Mouse (Mus musculus) urinary bladder, postnatal 25 days (tissue): ENCODE measurements around the gene Mmadhc.

Experiments used
- DNase-seq: peaks from one replicate; pipeline ENCODE4 v3.0.0; 2022; ENCODE audit warnings: low spot score

Mmadhc gene

DNA sequence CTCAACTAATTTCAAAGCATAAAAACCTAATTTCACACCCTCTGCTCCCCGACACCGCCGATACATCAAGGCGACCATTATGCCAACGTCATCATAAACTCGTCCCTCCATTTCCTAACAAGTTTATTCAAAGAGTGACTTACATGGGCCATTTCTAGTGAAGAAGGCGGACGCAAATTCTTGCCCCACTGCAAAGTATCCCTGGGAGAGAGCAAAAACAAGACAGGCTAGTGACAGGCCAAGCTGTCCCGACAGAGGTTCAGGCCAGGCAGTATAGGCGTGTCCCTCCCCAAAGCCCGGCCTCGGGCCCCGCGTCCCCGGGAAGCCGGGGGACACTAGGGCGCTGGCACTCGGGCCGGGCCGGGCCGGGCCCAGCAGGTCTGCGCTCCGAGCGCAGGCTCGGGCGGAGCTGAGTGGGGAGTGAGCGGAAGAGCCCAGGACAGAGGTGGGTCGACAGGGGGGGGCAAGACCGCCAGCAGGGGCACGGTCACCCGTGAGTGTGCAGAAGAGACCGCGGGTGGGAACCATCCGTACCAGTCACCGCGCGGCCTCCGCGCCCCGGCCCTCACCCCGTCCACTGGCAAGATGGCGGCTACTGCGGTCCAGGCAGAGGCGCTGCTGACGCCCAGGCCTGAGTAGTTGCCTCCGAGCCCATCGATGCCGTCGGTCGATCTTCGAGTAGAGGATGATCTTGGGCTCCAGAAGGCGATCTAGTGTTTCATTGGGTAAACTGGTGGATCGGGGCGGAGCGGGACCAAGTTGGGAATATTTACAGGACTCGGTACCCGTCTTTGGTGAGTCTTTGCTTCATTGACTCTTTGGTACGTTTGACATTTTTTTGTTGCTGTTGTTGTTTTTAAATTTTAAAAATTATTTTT is at the start of gene Mmadhc:
Gene Mmadhc, minus strand, starts transcription at position 693 of the 878 bp plus-strand sequence.
- peak; percentile 90 for DNase-seq

DNA sequence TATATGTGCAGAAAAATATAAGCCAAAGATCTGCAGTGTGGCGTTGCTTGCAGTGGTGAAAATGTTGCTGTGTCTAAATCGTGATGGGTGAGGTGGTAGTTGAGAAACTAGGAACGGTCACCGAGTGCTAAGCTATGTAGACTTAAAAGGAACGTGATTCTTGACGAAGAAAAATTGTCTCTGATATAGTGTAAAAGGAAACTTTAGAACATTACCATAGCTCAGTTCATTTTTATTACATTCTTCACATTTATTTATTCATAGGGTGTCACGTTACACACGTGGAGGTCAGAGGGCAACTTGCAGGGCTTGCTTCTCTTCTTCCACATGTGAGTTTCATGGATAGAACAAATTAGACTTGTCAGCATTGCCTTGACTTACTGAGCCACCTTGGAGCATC is 47.0 kb upstream of the Mmadhc start:
- no peak for DNase-seq

DNA sequence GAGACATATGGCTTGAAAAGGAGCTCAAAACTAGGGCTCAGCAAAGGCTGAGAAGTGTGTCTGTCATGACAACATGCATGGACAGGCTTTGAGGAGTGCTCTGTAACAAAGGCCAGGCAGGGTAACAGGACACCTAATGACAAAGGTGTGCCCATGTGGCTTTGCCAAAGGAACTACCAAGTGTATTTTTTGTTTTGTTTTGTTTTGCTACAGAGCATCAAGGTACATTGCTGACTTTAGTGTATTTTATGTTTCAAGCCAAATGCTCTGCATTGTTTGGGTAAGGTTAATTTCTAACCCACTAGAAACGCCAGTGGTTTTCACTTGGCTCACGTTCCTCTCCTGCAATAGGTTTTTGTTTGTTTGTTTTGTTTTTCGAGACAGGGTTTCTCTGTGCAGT is 42.5 kb upstream of the Mmadhc start:
- DNase-seq: no peak

DNA sequence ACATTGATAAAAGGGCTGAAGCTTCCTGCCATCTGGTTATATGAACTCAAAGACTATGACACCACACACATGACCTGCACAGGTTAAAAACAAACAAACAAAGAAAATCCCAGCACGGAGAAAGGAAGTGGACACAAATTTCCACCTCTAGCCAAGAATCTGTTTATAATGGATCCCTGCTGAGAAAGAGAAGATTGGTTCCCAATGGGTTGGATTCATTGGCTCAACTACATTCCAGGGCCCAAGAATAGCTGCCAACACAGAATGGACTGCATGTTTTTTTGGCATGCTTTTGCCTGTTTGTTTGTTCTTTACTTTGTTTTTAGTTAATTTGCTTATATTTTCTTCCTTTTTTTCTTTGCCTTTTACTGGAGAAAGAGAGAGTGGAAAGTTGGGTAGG is 41.0 kb upstream of the Mmadhc start:
- DNase-seq: no peak

DNA sequence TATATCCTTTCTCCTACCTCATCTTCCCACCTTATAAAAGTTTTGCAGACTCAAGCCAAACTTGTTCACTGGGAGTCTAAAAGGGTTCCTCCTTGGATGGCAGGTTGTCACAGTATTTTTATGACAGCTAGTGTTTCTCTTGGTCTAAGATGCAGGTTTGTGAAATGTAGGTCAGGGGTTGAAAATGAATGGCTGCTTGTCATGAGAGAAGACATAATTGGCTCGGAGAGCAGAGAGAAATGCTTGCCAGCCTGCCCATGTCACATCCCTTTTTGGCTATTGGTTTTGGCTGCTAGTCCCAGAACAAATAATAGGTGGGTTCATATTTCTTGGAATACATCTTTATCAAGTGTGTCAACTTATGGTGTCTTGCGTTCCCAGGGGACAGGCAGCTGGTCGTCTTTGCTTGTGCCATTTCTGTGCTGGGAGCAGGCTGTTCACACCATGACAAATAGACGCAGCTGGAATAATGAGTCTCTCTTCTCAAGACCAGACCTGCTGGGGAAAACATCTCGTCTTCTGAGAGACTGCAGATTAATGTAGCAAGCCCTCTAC is 35.2 kb upstream of the Mmadhc start:
- no peak for DNase-seq

DNA sequence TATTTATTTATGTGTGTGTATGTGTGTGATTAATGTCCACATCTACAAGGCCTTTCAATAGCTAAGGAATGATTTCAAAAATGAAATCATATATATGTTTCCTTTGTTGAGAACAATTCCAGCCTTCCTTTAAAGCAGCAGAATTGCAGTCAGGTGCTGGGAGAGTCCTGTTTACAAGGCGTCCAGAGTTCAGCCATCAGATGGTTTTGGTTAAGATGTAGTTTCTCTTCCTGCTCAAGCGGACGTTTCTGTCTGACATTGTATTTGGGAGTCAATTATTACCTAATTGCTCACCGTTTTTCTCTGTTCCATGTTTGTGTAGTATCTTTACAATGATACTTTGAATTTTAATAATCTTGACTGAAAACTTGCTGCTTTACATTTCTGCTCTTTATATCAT is 31.6 kb upstream of the Mmadhc start:
- no peak for DNase-seq

DNA sequence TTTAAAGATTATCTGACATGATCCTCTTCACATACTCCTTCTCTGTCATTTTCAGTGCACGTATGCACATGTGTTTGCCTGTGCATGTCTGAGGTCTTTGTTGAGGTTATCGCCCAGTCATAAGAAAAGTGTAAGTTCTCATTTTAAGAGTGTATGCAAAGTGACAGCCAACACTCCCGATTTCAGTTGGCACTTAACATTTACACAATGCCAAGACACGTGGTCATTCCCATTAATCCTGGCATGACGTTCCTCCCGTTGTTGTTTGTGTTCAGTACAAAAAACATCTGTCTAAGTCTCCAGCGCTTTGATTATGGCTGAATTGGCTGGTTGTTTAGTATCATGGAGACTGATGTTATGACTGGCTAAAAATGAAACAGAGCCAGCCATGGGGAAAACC is 28.2 kb upstream of the Mmadhc start:
- DNase-seq: no peak

DNA sequence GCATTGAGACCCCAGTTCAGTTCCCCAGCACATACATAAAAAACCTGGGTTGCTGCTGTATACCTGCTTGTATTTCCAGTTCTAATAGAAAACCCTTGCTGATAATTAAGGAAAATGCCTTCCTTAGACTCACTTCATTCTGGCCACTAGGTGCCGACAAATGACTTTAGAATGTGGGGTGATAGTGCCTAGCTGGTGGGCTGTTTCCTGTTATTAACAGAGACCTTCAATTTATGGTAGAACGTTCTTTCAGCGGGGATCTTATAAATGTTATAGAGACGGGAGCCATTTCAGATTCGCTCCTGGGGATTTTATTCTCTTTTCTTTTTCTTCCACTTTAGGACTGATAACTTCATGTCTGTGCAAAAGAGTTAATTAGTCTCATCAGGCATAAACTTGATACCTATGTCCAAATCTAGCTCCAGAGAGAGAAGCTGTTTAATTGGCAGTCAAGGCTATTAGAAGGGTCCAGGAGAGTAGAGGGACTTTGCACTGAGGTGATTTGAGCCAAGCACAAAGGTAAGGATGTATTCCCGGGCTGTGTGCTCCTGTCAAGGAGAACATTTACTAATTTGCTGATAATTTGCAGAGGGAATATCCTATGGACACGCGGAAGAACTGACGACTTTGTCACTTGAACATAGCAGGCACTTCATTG is 10.2 kb upstream of the Mmadhc start:
- peak; percentile 20 for DNase-seq

DNA sequence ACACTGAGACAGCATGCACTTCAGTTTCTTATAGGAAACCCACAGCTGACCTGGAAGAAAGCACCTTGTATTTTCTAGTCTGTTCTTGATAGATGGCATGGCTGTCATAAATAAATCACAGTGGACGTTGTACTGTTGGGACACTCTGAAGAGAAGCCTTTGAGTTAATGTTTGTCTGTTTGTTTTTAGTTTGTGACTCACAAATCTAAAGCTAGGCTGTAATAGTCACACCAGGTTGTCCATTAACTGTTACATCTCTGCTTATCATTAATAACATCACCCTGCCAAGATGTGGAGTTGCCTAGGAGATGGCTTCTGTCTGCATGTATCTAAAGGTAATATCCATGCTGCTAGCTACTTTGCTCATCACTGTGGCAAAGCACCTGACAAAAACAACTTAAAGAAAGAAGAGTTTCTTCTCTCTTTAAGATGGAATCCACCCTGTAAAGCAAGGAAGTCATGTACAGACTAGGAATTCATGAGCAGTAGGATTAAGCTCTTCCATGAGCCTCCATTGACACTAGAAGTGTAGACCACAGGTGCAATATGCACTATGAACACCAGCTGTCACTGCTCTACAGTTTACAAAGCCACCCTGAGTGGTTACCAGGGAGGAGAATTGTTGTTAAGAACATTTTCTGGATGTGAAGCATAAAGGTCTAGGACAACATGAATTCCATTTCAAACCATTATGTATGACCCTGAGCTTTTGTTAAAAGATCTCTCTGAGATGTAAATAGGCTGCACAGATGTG is 8.4 kb upstream of the Mmadhc start:
- no peak for DNase-seq

DNA sequence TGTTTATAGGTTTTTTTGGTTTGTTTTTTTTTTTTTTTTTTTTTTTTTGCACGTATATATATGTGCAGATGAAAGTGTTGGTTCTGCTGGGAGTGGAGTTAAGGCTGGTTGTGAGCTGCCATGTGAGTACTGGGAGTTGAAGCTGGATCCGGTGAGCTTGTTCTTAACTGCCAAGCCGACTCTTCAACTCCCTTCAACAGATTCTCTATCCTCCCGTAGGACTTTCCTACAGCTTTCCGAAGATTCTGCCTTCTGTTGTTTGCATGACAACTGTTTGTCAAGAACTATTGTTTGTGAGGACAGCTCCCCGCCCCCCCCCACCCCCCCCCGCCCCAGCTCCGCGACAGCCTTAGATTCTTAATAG is 368 bp upstream of the Mmadhc start:
- no peak for DNase-seq

DNA sequence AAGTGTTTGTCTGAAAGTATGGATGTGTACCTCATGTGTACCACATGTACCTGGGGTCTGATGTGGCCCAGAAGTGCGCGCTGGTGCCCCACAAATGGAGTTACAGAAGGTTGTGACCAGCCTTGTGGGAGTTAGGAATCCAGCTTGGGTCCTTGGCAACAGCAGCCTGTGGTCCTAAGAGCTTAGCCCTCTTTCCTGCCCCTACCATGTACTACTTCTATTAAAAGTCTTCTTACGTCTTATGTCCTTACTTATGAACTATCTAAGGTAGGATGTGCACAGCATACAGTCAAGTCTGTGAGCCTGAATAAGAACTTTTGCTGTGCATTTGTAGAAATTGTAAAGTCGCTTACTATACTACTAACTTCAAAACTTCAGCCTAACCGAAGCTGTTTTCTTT is 1.0 kb downstream of the Mmadhc start:
- DNase-seq: no peak

DNA sequence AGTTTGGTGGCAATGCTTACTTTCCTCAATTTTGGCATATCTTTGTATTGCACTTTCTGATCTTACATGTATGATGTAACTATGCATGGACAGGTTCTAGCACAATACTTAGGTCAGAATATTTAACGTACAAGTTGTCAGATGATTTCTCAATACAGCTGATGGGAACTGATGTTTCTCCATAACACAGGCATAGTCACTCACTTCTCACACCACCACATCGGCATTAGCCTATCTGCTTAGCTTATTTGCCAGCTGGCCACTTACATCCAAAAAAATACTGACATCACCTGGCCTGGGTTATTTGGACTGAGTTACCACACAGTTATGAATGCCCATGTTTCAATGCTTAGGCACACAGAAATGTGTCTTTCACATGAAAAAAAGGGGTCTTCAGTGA is 2.5 kb downstream of the Mmadhc start:
- DNase-seq: no peak

DNA sequence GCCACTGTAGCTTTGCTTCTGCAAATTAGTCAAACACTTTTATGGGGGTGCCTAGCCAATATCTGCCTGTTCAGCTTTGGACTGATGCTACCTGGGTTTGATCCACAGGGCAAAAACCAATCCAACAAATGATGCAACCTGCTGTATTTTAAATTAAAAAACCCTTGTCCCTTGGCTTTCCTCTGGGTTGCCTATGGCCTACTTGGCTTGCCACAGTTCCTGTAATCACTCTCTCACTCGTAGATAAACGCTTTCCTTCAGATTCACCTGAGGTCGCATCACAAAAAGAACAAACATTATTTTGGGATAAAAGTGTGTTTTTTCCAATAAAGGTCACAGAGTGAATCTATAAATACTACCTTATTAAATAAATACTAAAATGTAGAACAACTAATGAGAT is 3.0 kb downstream of the Mmadhc start:
- no peak for DNase-seq

DNA sequence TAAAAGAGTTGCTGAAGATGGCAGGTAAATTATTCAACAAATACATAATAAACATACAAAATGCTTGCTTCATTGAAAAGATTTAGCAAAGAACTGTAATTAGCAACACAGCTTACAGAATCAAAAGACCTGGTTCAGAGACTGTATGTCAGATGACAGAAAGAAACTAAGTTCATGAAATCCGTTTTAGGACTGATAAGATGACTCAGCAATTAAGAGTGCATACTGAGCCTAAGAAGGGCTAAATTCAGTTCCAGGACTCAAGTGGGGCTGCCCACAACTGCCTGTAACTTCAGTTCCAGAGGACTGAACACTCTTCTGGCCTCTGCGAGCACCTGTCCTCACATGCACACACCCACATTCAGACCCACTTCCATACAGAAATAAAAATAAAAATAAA is 4.7 kb downstream of the Mmadhc start:
- DNase-seq: no peak

DNA sequence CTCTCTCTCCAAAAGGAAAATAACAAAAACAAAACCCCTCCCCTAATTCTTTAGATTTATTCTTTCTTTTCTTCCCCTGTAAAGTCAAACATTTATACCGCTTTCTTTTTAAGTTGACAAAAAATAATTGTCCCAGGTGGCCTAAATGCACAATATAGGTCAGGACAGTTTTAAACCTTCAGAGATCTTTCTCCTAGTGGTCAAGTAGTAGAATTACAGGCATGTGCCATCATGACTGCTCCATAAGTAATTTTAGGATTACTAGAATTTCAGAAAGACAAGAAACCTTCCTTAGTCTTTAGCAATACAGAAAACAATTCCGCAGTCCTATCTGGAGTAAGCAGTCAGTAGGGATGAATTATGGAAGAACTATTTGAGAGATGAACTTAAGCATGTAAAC is 5.8 kb downstream of the Mmadhc start:
- no peak for DNase-seq

DNA sequence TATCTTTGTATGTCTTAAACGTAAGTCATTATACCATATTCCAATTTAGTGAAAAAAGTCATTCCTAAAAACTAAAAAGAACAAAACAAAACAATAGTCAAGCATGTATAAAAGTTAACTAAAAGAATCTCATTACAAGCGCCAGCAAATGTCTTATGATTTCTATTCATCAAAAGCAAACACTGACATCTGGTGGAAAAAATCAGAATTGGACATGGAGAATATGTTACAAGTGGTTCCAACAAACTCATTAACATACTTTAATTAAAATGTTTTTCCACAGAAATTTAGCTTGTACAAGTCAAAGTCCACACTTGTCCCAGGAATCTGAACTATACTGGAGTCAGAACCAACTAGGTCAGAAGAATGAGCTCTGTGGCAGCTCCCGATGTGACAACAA is 11.8 kb downstream of the Mmadhc start:
- DNase-seq: no peak

DNA sequence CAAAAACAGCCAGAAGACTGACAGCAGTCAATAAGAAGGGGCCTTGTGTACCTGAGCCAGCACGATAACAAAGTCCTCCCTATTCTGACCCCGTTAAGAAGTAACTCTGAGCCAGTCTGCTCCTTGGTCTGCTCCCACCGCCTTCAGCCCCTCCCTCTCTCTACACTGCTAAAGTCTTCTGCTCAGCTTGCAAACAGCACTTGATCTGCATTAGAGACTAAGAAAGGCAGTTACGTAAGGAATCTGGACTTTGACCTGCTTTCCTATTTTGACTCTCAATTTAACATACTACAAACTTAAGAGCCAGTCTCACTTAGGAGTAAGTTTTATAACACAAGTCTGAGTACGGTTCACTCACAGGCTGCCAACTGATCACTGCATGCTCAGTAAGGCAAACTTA is 12.6 kb downstream of the Mmadhc start:
- DNase-seq: no peak

DNA sequence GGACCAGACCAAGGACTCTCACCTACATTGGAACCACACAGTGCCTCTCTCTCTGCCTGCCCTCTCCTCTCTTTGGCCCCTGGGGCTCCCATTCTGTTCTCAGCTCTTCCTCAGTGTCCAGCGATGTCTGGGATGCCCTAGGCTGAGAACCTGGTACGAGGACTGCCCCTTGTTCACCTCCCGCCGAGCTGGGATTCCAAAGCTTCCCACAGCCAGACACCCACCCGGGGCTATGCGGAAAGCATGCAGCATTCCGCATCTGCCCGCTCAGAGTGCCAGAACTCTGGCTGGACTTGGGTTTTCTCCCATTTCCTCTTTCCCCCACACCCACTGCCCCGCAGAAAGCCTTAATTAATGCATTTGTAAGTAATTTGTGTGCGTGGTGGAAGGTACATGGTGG is 19.9 kb downstream of the Mmadhc start:
- DNase-seq: no peak

DNA sequence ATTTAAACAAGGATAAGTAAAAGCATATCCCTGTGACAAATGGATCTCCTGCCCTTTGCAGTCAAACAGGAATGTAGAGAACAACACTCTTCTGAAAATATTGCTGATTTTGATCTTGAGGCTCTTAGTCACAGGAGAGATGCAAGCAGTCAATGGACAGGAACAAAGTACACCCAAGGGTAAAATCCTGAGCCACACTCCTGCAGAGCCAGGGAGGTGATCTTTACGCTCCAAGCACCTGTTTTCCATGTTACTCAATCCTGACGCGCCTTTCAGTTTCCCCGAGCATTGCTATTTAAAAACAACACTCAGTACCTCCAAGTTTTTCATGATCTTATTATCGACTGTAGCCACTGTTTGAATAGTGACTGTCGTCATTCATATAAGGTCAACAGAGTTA is 23.2 kb downstream of the Mmadhc start:
- DNase-seq: no peak

DNA sequence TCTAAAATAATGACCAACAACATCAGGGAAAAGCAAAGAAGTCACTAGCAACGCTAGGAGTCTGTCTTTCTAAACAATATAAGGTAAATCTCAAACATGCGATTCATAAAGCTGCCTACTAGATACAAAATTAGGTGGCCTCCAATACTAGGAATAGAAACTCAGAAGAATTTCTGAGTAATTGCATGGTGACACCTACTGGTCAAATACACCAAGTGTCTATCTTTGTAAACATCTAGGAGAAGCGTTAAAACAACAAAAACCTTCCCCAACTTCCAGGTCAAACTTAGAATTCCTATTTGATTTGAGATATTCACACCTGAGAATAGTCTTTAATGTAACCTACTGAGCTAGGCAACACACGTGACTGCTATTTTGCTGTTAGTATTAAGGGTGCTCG is 24.4 kb downstream of the Mmadhc start:
- no peak for DNase-seq

DNA sequence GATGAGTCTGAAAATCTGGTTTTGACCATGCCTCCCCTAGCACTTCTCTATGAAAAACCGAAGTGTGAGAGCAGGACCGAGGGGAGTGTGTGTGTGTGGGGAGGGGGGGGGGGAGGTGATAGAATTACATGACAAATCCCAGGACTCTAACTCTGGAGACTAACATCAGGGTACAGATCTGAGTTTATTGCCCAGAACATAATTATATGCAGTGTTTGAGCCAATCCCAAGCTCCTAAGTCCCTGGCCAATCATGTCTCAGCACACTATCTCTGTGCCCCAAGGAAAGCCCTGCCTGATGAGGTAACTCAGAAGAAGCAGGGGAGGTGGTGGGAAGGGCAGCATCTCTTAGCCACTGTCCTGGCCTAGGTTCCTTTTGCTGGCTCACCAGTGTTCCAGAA is 28.1 kb downstream of the Mmadhc start:
- no peak for DNase-seq

DNA sequence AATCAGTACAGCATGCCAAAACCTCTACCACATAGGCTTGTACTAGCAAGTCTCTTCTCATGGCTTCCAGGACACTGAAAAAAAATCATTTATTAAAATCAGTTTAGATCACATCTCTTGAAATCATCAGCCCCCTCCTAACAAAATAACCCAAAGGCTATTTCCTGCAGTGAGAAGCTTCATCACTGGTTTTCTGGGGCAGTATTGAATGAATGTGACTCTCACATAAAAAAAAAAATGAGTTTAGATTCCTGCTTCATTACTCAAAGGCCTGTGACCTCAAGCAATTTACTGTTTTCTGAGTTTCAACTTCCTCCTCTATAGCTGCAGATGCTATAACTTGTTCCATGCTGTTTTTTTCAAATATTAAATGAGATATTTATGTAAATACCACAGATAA is 29.6 kb downstream of the Mmadhc start:
- no peak for DNase-seq
